Mouse (Mus musculus): ENCODE measurements around the gene Tspan9. TPM values are rescaled to one million over a fixed set of nuclear protein-coding genes. Genes with fewer than 3 reads are reported as not detected.

The Tspan9 gene
- polyA plus RNA-seq, 1 experiment from 2014 or later: 62.6 TPM

DNA sequence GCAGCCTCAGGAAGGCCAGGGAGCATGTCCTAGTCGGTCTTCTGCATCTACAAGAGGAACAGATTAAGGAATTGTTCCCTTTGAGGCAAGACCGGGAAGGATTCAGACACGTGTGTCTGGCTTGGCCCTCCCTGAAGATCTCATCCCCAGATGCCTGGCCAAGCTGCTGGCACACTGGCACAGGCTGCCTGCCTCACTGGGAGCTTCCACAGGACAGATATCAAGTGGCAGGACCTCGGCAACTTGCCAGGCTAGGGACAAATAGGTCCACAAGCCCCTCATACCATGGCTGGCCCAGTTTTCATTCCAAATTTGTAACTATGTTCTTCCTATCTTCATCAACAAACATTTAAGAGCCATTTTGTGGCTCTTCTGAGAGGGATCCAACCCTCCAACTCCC is 16.5 kb downstream of the Tspan9 start:
- Histone ChIP-seq H3K4me2 (ENCODE audit: low read length) (no peak overlapping the region), H3K4me3 (ENCODE audit: low read length) (no peak overlapping the region), H3K27ac (ENCODE audit: low read depth, low read length) (no peak overlapping the region), H3K27me3 (replicated peaks; ENCODE audit: control insufficient read depth, insufficient read depth, low read length) (no peaks in the 10 kb centered on the region), H3K4me1 (ENCODE audit: control insufficient read depth, insufficient read depth, low read depth, low read length) (peaks cover 10% of the 10 kb centered on the region), H3K36me3 (ENCODE audit: control insufficient read depth, insufficient read depth, low read length) (no peaks in the 10 kb centered on the region), H3K9ac (ENCODE audit: low read depth, low read length) (no peak overlapping the region; the same call in 1 of the 2 replicates), H3K9me3 (ENCODE audit: control insufficient read depth, low read length) (no peaks in the 10 kb centered on the region)
- 54% methylated on average over 4 of the region's 4 CpGs for WGBS
- no peak for ATAC-seq

- H3K36me3 ChIP-seq (ENCODE audit: control insufficient read depth, insufficient read depth, low read length): no peaks in the 10 kb centered on the region
- no peaks in the 10 kb centered on the region for H3K9me3 ChIP-seq (ENCODE audit: control insufficient read depth, low read length)
- peaks cover 6% of the 10 kb centered on the region for H3K4me1 ChIP-seq (ENCODE audit: control insufficient read depth, insufficient read depth, low read depth, low read length)
- WGBS: 91% methylated on average over 3 of the region's 3 CpGs
- H3K4me3 ChIP-seq (ENCODE audit: low read length): no peak overlapping the region
- no peak overlapping the region for H3K9ac ChIP-seq (ENCODE audit: low read depth, low read length)
- no peak overlapping the region for H3K27ac ChIP-seq (ENCODE audit: low read depth, low read length)
- ATAC-seq: no peak
- H3K27me3 ChIP-seq (replicated peaks; ENCODE audit: control insufficient read depth, insufficient read depth, low read length): no peaks in the 10 kb centered on the region
- H3K4me2 ChIP-seq (ENCODE audit: low read length): no peak overlapping the region
These were observed 17.9 kb downstream of the Tspan9 start for GRCm38 (mm10) chr6:128125464-128125863.

- H3K27me3 ChIP-seq (replicated peaks; ENCODE audit: control insufficient read depth, insufficient read depth, low read length): no peaks in the 10 kb centered on the region
- no peak overlapping the region for H3K4me3 ChIP-seq (ENCODE audit: low read length)
- ATAC-seq: no peak
- H3K4me1 ChIP-seq (ENCODE audit: control insufficient read depth, insufficient read depth, low read depth, low read length): peaks cover 4% of the 10 kb centered on the region
- no peaks in the 10 kb centered on the region for H3K9me3 ChIP-seq (ENCODE audit: control insufficient read depth, low read length)
- no peak overlapping the region for H3K4me2 ChIP-seq (ENCODE audit: low read length)
- H3K27ac ChIP-seq (ENCODE audit: low read depth, low read length): no peak overlapping the region
- no peaks in the 10 kb centered on the region for H3K36me3 ChIP-seq (ENCODE audit: control insufficient read depth, insufficient read depth, low read length)
- WGBS: 77% methylated on average over 10 of the region's 10 CpGs
- H3K9ac ChIP-seq (ENCODE audit: low read depth, low read length): no peak overlapping the region
These were observed 19.0 kb downstream of the Tspan9 start for GRCm38 (mm10) chr6:128124222-128124971.

DNA sequence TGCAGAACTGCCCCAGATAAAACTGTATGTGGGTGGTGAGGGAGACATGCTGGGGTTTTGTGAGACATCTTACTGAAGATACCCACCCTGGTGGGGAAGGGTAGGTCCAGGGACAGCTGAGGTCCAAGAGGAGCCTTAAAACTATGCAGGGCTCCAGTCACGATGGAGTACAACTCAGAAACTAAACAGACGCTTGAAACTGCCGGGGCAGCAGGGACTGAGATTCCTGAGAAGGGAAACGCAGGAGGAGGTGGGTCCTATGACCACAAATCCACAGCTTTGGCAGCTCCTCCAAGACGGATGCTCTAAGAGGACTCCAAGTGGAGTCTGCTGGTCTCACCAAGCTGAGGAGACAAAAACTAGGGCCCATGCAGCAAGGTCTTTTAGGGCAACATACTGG is 21.3 kb downstream of the Tspan9 start:
- Histone ChIP-seq H3K4me1 (ENCODE audit: control insufficient read depth, insufficient read depth, low read depth, low read length) (no peaks in the 10 kb centered on the region; the same call in 1 of the 2 replicates), H3K27me3 (replicated peaks; ENCODE audit: control insufficient read depth, insufficient read depth, low read length) (no peaks in the 10 kb centered on the region), H3K27ac (ENCODE audit: low read depth, low read length) (no peak overlapping the region), H3K9ac (ENCODE audit: low read depth, low read length) (no peak overlapping the region), H3K4me3 (ENCODE audit: low read length) (no peak overlapping the region), H3K36me3 (ENCODE audit: control insufficient read depth, insufficient read depth, low read length) (no peaks in the 10 kb centered on the region), H3K4me2 (ENCODE audit: low read length) (no peak overlapping the region), H3K9me3 (ENCODE audit: control insufficient read depth, low read length) (no peaks in the 10 kb centered on the region)
- WGBS: 60% methylated on average over 5 of the region's 5 CpGs
- ATAC-seq: no peak

- WGBS: 82% methylated on average over 5 of the region's 5 CpGs
- no peak overlapping the region for H3K4me2 ChIP-seq (ENCODE audit: low read length)
- H3K36me3 ChIP-seq (ENCODE audit: control insufficient read depth, insufficient read depth, low read length): no peaks in the 10 kb centered on the region
- no peak overlapping the region for H3K9ac ChIP-seq (ENCODE audit: low read depth, low read length)
- no peak overlapping the region for H3K27ac ChIP-seq (ENCODE audit: low read depth, low read length)
- no peaks in the 10 kb centered on the region for H3K9me3 ChIP-seq (ENCODE audit: control insufficient read depth, low read length)
- no peak for ATAC-seq
- H3K4me3 ChIP-seq (ENCODE audit: low read length): no peak overlapping the region
- no peaks in the 10 kb centered on the region for H3K27me3 ChIP-seq (replicated peaks; ENCODE audit: control insufficient read depth, insufficient read depth, low read length)
- peaks cover 4% of the 10 kb centered on the region; the same call in 1 of the 2 replicates for H3K4me1 ChIP-seq (ENCODE audit: control insufficient read depth, insufficient read depth, low read depth, low read length)
These were observed 21.7 kb downstream of the Tspan9 start for GRCm38 (mm10) chr6:128121691-128122090.

GRCm38 (mm10) chr6:128120806-128121205 is 22.6 kb downstream of the Tspan9 start:
- ATAC-seq: no peak
- Histone ChIP-seq H3K9me3 (ENCODE audit: control insufficient read depth, low read length) (no peaks in the 10 kb centered on the region), H3K4me2 (ENCODE audit: low read length) (no peak overlapping the region), H3K27me3 (replicated peaks; ENCODE audit: control insufficient read depth, insufficient read depth, low read length) (no peaks in the 10 kb centered on the region), H3K4me1 (ENCODE audit: control insufficient read depth, insufficient read depth, low read depth, low read length) (peaks cover 4% of the 10 kb centered on the region; the same call in 1 of the 2 replicates), H3K4me3 (ENCODE audit: low read length) (no peak overlapping the region), H3K36me3 (ENCODE audit: control insufficient read depth, insufficient read depth, low read length) (no peaks in the 10 kb centered on the region), H3K9ac (ENCODE audit: low read depth, low read length) (no peak overlapping the region), H3K27ac (ENCODE audit: low read depth, low read length) (no peak overlapping the region)
- WGBS: 62% methylated on average over 12 of the region's 12 CpGs

- Histone ChIP-seq H3K4me3 (ENCODE audit: low read length) (no peak overlapping the region), H3K36me3 (ENCODE audit: control insufficient read depth, insufficient read depth, low read length) (no peaks in the 10 kb centered on the region), H3K27ac (ENCODE audit: low read depth, low read length) (no peak overlapping the region), H3K9ac (ENCODE audit: low read depth, low read length) (no peak overlapping the region), H3K4me2 (ENCODE audit: low read length) (no peak overlapping the region), H3K4me1 (ENCODE audit: control insufficient read depth, insufficient read depth, low read depth, low read length) (peaks cover 8% of the 10 kb centered on the region; the same call in 1 of the 2 replicates), H3K27me3 (replicated peaks; ENCODE audit: control insufficient read depth, insufficient read depth, low read length) (no peaks in the 10 kb centered on the region), H3K9me3 (ENCODE audit: control insufficient read depth, low read length) (no peaks in the 10 kb centered on the region)
- no peak for ATAC-seq
- WGBS: 93% methylated on average over 7 of the region's 7 CpGs
These were observed 24.6 kb downstream of the Tspan9 start for GRCm38 (mm10) chr6:128118670-128119230.

DNA sequence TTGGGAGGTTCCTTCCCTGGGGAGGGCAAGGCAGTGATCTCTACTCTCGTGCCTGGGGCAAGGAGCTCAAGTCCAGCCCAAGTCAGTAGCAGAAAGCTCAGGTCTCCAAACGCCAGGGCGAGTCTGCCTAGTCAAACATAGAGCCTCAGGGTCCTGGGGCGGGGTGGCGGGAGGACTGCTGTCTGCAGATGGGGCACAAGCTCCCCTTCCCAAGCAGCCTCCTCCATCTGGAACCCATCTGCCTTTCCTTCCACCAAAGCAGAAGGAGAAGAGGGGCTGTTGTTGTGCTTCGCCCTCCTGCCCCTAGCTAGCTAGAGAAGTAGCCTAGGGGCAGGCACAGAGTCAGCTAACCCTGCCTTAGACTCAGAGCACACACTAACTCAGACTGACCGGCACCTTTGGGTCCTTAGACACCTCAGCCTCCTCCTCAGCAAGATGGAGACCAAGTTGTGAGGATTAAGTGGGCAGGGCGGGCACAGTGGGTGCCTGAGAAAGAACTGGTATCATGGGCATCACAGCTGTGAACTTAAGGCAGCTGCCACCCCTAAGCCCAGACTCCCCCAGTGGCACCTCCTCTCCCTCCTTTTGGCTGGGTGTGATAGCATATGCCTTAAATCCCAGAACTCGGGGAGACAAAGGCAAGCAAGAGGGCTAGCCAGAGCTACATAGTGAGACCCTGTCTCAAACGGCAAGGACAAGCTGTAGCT is 26.4 kb downstream of the Tspan9 start:
- WGBS: 57% methylated on average over 10 of the region's 10 CpGs
- Histone ChIP-seq H3K27ac (ENCODE audit: low read depth, low read length) (no peak overlapping the region), H3K9me3 (ENCODE audit: control insufficient read depth, low read length) (no peaks in the 10 kb centered on the region), H3K4me3 (ENCODE audit: low read length) (no peak overlapping the region), H3K4me2 (ENCODE audit: low read length) (no peak overlapping the region), H3K27me3 (replicated peaks; ENCODE audit: control insufficient read depth, insufficient read depth, low read length) (no peaks in the 10 kb centered on the region), H3K36me3 (ENCODE audit: control insufficient read depth, insufficient read depth, low read length) (no peaks in the 10 kb centered on the region), H3K4me1 (ENCODE audit: control insufficient read depth, insufficient read depth, low read depth, low read length) (peaks cover 15% of the 10 kb centered on the region), H3K9ac (ENCODE audit: low read depth, low read length) (no peak overlapping the region)
- no peak for ATAC-seq

- WGBS: 63% methylated on average over 2 of the region's 2 CpGs
- no peak overlapping the region for H3K9ac ChIP-seq (ENCODE audit: low read depth, low read length)
- no peak overlapping the region for H3K27ac ChIP-seq (ENCODE audit: low read depth, low read length)
- ATAC-seq: no peak
- no peak overlapping the region for H3K4me2 ChIP-seq (ENCODE audit: low read length)
- no peak overlapping the region for H3K4me3 ChIP-seq (ENCODE audit: low read length)
- no peaks in the 10 kb centered on the region for H3K27me3 ChIP-seq (replicated peaks; ENCODE audit: control insufficient read depth, insufficient read depth, low read length)
- H3K4me1 ChIP-seq (ENCODE audit: control insufficient read depth, insufficient read depth, low read depth, low read length): peaks cover 18% of the 10 kb centered on the region
- no peaks in the 10 kb centered on the region for H3K9me3 ChIP-seq (ENCODE audit: control insufficient read depth, low read length)
- H3K36me3 ChIP-seq (ENCODE audit: control insufficient read depth, insufficient read depth, low read length): no peaks in the 10 kb centered on the region
These were observed 27.1 kb downstream of the Tspan9 start for GRCm38 (mm10) chr6:128116344-128116743.
